Mouse (Mus musculus): ENCODE data around the gene Irs2.

Gene Irs2

GRCm38 (mm10) chr8:10965401-10966117 is 42.7 kb downstream of the Irs2 start:
- in situ Hi-C loops (cut with MboI; ENCODE audit: unreplicated experiment in 2 of 2): no loop called here

GRCm38 (mm10) chr8:10964511-10965099 is 43.7 kb downstream of the Irs2 start:
- in situ Hi-C loops (cut with MboI; ENCODE audit: unreplicated experiment in 2 of 2): no loop called here

- in situ Hi-C loops (cut with MboI; ENCODE audit: unreplicated experiment in 2 of 2): no loop called here
Observed at GRCm38 (mm10) chr8:10961989-10962388, 46.3 kb downstream of the Irs2 start.

- in situ Hi-C loops (cut with MboI; ENCODE audit: unreplicated experiment in 2 of 2): no loop called here
Observed at GRCm38 (mm10) chr8:10960277-10960819, 47.9 kb downstream of the Irs2 start.

- in situ Hi-C loops (cut with MboI; ENCODE audit: unreplicated experiment in 2 of 2): no loop called here
Observed at GRCm38 (mm10) chr8:10957292-10957955, 50.8 kb downstream of the Irs2 start.

- in situ Hi-C loops (cut with MboI; ENCODE audit: unreplicated experiment in 2 of 2): no loop called here
Observed at GRCm38 (mm10) chr8:10953346-10954053, 54.8 kb downstream of the Irs2 start.

- in situ Hi-C loops (cut with MboI; ENCODE audit: unreplicated experiment in 2 of 2): no loop called here
Observed at GRCm38 (mm10) chr8:10952706-10953105, 55.6 kb downstream of the Irs2 start.

- in situ Hi-C loops (cut with MboI; ENCODE audit: unreplicated experiment in 2 of 2): no loop called here
Observed at GRCm38 (mm10) chr8:10952235-10952634, 56.0 kb downstream of the Irs2 start.

GRCm38 (mm10) chr8:10951567-10951966 is 56.7 kb downstream of the Irs2 start:
- in situ Hi-C loops (cut with MboI; ENCODE audit: unreplicated experiment in 2 of 2): no loop called here

GRCm38 (mm10) chr8:10945939-10946740 is 62.1 kb downstream of the Irs2 start:
- in situ Hi-C loops (cut with MboI; ENCODE audit: unreplicated experiment in 2 of 2): no loop called here

GRCm38 (mm10) chr8:10945490-10945889 is 62.8 kb downstream of the Irs2 start:
- in situ Hi-C loops (cut with MboI; ENCODE audit: unreplicated experiment in 2 of 2): no loop called here

- in situ Hi-C loops (cut with MboI; ENCODE audit: unreplicated experiment in 2 of 2): no loop called here
Observed at GRCm38 (mm10) chr8:10943314-10944060, 64.8 kb downstream of the Irs2 start.

- in situ Hi-C loops (cut with MboI; ENCODE audit: unreplicated experiment in 2 of 2): no loop called here
Observed at GRCm38 (mm10) chr8:10939883-10940282, 68.4 kb downstream of the Irs2 start.

- in situ Hi-C loops (cut with MboI; ENCODE audit: unreplicated experiment in 2 of 2): no loop called here
Observed at GRCm38 (mm10) chr8:10939210-10939782, 69.0 kb downstream of the Irs2 start.

- in situ Hi-C loops (cut with MboI; ENCODE audit: unreplicated experiment in 2 of 2): no loop called here
Observed at GRCm38 (mm10) chr8:10938284-10938683, 70.0 kb downstream of the Irs2 start.

- in situ Hi-C loops (cut with MboI; ENCODE audit: unreplicated experiment in 2 of 2): no loop called here
Observed at GRCm38 (mm10) chr8:10936646-10937045, 71.6 kb downstream of the Irs2 start.

- in situ Hi-C loops (cut with MboI; ENCODE audit: unreplicated experiment in 2 of 2): no loop called here
Observed at GRCm38 (mm10) chr8:10935231-10935630, 73.0 kb downstream of the Irs2 start.

All from v-Abl transformed pro-B cells (cell line).